Mouse (Mus musculus) right cerebral cortex, postnatal 25 days (tissue): ENCODE results near the gene Chka.
A peak's percentile ranks its signal among the peaks of the same experiment; 100 is the strongest.

Source experiments
- DNase-seq: peaks from one replicate; pipeline ENCODE4 v3.0.0; 2022

Chka gene

GRCm38 (mm10) chr19:3922661-3923371 lies 71.2 kb downstream of the Chka start:
- no peak for DNase-seq

GRCm38 (mm10) chr19:3923586-3923985 lies 72.0 kb downstream of the Chka start:
- DNase-seq: no peak

- DNase-seq: no peak
Observed at GRCm38 (mm10) chr19:3924190-3924589, 72.6 kb downstream of the Chka start.

GRCm38 (mm10) chr19:3924868-3925267 lies 73.3 kb downstream of the Chka start:
- no peak for DNase-seq

GRCm38 (mm10) chr19:3925859-3926258 lies 74.3 kb downstream of the Chka start:
- no peak for DNase-seq

- DNase-seq: no peak
Observed at GRCm38 (mm10) chr19:3926279-3926678, 74.7 kb downstream of the Chka start.

GRCm38 (mm10) chr19:3926685-3927084 lies 75.1 kb downstream of the Chka start:
- no peak for DNase-seq

- DNase-seq: no peak
Observed at GRCm38 (mm10) chr19:3927989-3928388, 76.4 kb downstream of the Chka start.

- no peak for DNase-seq
Observed at GRCm38 (mm10) chr19:3928779-3929178, 77.2 kb downstream of the Chka start.

GRCm38 (mm10) chr19:3929211-3929941 lies 77.8 kb downstream of the Chka start, which contains the start of gene Aldh3b1:
TSS of gene Aldh3b1 (minus strand) at chr19:3929808.
- DNase-seq: peak; percentile 42

- DNase-seq: no peak
Observed at GRCm38 (mm10) chr19:3930262-3931057, 78.9 kb downstream of the Chka start.

- no peak for DNase-seq
Observed at GRCm38 (mm10) chr19:3931716-3932115, 80.1 kb downstream of the Chka start.

GRCm38 (mm10) chr19:3935032-3935895 lies 83.7 kb downstream of the Chka start, which contains the start of gene Unc93b1:
TSS of gene Unc93b1 (plus strand) at chr19:3935186.
- DNase-seq: no peak

GRCm38 (mm10) chr19:3935896-3936850 lies 84.6 kb downstream of the Chka start:
- DNase-seq: no peak

GRCm38 (mm10) chr19:3942315-3942714 lies 90.7 kb downstream of the Chka start:
- no peak for DNase-seq

- no peak for DNase-seq
Observed at GRCm38 (mm10) chr19:3942986-3943735, 91.6 kb downstream of the Chka start.
